Mouse (Mus musculus) CD4-positive helper T cell, adult 2 months (primary cell): ENCODE data around the gene Hes1.

ENCODE experiments used
- DNase-seq: peaks from one replicate; pipeline ENCODE4 v3.0.0-alpha.2; 2012; ENCODE audit warnings: low read depth, missing footprints, low spot score

The Hes1 gene

DNA sequence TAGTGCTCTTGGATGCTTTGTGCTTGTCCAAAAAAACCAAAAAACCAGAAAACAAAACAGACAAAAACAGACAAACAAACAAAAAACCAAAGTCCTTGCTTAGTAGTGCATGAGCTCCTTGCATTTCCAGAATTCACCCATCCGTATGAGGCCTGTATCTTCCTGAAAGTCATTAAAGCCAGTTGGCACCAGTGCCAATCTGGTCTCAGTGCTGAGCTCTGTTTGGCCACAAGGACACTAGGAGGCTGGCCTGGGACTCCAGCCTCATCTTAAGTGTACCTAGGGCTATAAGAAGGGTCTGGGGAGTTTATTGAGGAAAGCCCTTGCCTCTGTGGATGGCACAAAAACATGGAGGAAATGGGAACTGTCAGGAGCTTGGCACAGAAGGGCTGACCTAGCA, 50.3 kb downstream of the Hes1 start:
- DNase-seq, result no peak
